Mouse (Mus musculus): Measurements from ENCODE around the gene Pcbp1.
A peak's percentile ranks its signal among the peaks of the same experiment; 100 is the strongest.
"Not testable (repeated sequence)": the region's sequence is repeated elsewhere in the genome, so short reads cannot be mapped to it uniquely, and the experiment has no call there.

Gene Pcbp1

GRCm38 (mm10) chr6:86494767-86495166 is 31.4 kb downstream of the Pcbp1 start:
- DNase-seq (ENCODE audit: extremely low spot score), result no peak

GRCm38 (mm10) chr6:86493469-86494263 is 32.5 kb downstream of the Pcbp1 start:
- DNase-seq (ENCODE audit: extremely low spot score), result no peak

- not testable (repeated sequence) for DNase-seq (ENCODE audit: extremely low spot score)
Observed at GRCm38 (mm10) chr6:86490413-86490812, 35.7 kb downstream of the Pcbp1 start.

- no peak for DNase-seq (ENCODE audit: extremely low spot score)
Observed at GRCm38 (mm10) chr6:86489945-86490344, 36.2 kb downstream of the Pcbp1 start.

GRCm38 (mm10) chr6:86488149-86488485 is 38.0 kb downstream of the Pcbp1 start:
- no peak for DNase-seq (ENCODE audit: extremely low spot score)

GRCm38 (mm10) chr6:86487358-86488148 is 38.6 kb downstream of the Pcbp1 start:
- DNase-seq (ENCODE audit: extremely low spot score), result peak; percentile 83

- DNase-seq (ENCODE audit: extremely low spot score), result no peak
Observed at GRCm38 (mm10) chr6:86485943-86486640, 40.0 kb downstream of the Pcbp1 start.

- DNase-seq (ENCODE audit: extremely low spot score), result no peak
Observed at GRCm38 (mm10) chr6:86481871-86482270, 44.2 kb downstream of the Pcbp1 start.

- no peak for DNase-seq (ENCODE audit: extremely low spot score)
Observed at GRCm38 (mm10) chr6:86480189-86480831, 45.8 kb downstream of the Pcbp1 start.

- DNase-seq (ENCODE audit: extremely low spot score), result no peak
Observed at GRCm38 (mm10) chr6:86479816-86480188, 46.3 kb downstream of the Pcbp1 start.

- no peak for DNase-seq (ENCODE audit: extremely low spot score)
Observed at GRCm38 (mm10) chr6:86479311-86479710, 46.8 kb downstream of the Pcbp1 start.

GRCm38 (mm10) chr6:86476931-86477330 is 49.2 kb downstream of the Pcbp1 start:
- DNase-seq (ENCODE audit: extremely low spot score), result no peak

GRCm38 (mm10) chr6:86475462-86476167 is 50.5 kb downstream of the Pcbp1 start:
- DNase-seq (ENCODE audit: extremely low spot score), result no peak

GRCm38 (mm10) chr6:86474646-86475181 is 51.4 kb downstream of the Pcbp1 start:
- DNase-seq (ENCODE audit: extremely low spot score), result no peak
